Mouse (Mus musculus): ENCODE results near the gene Tldc1.

Tldc1 gene

DNA sequence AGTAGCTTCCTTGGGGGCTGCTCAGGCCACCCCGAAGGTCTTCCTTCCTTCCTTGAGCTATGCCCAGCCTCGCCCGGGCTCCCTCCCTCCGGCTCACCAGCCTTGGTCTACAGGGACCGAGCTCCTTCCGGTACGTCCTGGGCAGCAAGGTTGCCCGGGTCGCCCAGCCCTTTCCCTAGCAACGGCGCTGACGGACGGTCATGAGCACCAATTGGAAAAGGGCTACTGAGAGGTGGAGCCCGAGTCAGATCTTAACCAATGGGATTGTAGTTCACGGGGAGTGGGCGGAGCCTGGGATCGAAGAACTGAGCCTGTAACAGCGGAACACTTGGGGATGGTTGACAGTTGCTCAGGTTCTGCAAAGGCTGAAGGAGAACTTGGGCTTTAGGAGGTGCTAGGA, at the start of gene Tldc1:
Gene Tldc1, minus strand, starts transcription at position 154 of the 400 bp plus-strand sequence.
- DNase-seq, result peak; percentile 100

DNA sequence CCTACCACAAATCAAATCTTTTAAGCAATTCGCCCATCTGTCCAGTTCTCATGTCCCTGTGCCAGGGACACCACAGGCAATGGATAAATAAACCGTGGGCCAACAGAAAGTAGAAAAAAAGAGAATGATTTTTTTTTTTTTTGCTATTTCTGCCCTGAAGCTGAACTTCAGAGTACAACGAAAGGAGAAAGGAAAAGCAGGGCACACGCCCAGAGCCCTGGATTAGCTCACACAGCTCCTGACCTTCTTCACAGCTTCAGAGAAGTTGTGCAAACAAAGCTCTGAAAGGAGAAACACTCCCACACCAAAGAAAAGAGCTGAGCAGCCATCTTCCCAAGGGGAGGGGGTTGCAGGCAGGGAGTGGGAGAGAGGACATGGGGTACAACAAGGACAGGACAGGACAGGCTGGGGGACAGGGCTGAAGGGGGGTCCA, 49.5 kb upstream of the Tldc1 start:
- DNase-seq, result no peak

DNA sequence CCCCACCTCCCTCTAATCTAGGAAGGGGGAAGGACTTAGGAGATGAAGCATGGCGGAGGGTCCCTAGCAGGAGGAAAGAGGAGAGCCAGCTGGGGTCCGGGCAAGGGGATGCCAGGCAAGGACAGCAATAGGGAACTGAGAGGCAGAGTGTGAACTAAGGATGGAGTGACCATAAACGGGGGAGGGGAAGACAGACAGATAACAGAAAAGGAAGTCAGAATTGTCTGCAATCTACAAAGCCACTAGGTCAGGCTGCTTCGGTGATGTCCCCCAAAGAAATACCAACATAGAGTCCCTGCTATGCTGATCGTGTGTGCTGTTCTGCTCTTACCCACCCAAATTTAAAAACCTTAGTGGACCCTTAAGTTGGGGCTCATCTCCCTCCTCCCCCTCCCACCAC, 48.8 kb upstream of the Tldc1 start:
- DNase-seq, result no peak

DNA sequence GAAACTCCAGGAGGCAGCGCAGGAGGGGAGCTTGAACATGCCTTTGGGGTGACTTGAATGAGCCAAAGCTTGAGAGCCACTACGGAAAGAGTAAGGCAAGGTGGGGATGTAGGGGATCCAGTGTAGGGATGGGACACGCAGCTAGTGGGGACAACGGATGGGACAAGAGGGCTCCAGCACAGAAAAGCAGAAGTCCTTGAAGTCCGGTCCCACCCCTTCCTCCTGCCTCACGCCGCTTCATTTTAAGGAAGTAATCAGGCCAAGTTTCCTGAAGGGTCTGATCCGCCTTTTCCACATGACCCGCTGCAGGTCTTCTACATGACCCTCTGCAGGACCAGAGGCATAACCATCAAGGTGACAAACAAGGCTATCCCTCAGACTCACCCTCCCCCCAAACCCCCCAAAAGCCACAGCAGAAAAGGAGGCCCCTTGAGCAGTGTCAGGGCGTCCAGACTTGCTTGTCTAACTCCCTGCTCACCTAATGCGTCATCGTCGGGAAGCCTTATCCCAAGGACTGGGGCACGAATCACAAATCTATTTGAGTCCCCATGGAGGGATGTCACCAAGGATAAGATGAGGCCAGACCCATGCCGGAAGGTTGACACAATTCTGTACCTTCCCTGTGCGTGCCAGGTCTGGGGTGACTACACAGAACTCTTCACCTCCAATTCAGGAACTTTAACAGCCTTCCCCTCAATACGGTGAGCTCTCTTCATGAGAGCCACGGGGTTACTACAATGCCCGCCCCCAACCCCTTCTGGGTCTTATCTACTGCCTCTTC, 47.9 kb upstream of the Tldc1 start:
- DNase-seq, result no peak

DNA sequence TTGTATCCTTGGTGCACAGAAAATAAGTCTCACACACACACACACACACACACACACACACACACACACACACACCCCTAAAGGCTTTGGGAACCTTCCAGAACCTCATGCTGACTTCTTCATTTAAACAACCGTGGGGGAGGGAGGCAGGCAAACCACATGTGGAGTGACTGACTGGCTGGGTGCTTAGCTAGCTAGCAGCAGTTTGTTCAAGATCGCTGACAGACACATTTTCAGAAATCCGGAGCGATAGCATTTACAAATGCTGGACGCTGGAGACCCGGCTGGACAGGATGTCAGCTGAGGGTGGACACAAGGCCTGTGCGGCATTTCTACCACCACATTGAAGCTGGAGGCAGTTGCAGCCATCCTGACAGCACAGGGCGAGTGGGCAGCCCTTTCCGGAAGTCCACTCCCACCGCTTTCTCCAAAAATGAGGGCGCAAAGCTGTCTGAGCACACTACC, 46.6 kb upstream of the Tldc1 start:
- peak; percentile 65 to 81 for DNase-seq

DNA sequence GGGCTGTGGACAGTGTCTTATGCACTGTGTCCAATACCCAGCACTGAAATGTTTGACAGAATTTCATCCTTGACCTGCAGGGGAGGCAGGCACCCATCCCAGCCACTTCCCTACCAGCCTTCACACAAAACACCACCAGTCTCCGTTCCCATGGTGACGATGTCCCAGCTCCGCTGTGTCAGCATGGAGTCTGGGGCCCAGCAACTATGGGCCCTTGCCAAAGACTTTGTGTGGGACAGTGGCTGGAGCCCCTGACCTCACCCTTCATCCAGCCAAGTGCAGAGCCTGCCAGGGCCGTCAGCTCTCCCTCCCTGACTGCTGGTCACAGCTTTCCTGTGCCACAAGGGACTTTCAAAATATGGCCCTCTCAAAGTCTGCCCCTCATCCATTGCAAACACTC, 45.9 kb upstream of the Tldc1 start:
- DNase-seq, result peak; percentile 54 to 84

DNA sequence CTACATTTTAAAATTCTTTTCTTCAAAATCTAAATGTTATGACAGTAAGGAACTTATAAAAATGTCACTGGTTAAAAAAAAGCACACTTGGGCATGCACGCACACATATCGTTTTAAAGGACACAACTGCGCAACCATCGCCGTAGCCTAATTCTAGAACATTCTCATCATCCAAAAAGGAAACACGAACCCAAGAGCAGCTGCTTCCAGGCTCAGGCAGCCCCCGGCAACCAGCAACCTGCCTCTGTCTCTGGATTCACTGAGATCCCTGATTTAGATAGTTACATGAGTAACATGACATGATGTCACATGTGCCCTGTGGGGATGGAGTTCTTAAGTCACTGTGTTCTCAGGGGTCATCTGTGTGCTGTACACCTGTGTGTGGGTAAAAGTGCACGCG, 45.1 kb upstream of the Tldc1 start:
- DNase-seq, result no peak

DNA sequence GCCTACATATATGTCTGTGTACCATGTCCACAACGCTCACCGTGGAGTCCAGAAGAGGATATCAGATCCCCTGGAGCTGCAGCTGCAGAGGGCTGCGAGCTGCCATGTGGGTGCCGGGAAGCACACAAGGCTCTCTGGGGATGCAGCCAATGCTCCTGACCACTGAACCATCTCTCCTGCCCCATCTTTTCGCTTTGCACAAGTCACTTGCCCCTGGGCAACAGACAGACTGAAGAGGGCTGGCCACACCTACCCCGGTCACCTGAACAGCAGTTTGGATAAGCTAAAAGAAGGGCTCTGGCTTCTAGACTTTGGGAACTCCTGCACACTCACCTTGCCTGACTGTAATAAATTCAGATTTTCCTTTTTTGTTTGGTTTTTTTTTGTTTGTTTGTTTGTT, 43.5 kb upstream of the Tldc1 start:
- DNase-seq, result peak; percentile 49 to 76

DNA sequence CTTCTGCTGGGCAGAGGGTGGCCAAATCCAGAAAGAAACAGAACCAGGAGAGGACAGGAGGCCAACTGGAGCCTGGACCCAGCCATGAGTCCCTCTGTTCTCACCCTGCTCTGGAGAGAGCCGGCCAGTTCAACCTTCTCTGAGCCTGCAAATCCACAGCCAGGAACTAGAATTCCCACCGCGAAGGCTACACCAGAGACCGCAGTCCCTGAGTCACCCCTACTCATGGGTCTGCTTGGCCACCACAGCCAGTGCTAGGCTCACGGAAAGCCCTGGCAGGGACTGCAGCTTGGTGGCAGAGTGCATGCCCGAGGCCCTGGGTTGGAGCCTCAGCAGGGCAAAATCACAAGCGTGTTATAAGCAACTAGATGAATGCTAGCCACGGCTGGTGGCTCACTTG, 41.8 kb upstream of the Tldc1 start:
- no peak for DNase-seq

DNA sequence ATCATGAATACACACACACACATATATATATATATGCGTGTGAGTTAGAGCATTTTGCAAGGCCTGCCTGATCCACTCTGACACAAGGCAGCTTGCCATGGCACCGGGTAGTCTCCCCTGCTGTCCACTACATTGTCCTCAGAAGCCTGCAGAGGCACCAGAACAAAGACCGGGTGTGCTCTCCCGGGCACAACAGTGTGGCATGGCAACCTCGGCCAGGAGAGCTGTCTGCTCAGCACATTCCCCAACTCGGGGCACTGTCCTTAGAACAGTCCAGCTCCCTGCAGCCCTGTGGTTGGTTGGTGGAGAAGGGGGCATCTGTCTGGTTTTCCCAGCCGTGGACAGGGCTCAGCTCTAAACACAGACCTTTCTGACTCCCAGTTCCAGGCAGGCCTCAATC, 41.1 kb upstream of the Tldc1 start:
- peak; percentile 71 to 91 for DNase-seq

DNA sequence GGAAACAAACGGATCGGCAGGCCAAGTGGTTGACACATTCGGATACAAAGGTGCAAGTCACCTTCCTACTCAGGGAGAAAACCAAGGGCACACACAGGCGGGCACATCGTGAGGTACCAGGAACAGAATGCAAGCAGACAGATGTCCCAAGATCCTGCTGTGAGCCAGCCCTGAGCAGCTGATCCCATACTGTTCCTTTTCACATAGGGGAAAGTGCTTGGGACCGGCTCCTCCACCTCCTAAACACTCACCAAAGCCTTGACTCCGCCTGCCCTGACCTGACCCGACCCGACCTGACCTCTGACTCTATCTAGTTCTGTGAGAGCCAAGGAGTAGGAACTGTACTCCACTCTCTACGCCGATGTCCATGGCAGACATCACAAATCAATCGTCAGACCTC, 39.2 kb upstream of the Tldc1 start:
- no peak for DNase-seq

DNA sequence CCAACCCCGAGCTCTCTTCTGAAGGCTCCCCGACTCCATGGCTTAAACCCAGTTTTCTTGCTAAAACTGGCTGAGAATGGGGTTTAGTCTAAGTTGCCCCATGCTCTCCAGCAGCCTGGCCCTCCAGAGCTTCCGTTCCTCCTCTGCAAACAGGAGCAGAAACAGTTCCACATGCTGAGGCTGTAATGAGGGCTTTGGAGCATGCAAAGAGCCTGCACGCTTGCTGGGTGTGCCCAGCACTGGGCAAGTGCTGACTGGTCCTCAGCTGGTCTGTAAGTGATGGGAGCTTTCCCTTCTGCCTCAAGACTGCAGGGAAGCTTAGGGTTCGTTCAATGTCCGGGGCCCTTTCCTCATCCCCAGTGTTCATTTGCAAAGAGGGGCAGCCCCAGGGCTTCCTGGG, 38.0 kb upstream of the Tldc1 start:
- no peak for DNase-seq

DNA sequence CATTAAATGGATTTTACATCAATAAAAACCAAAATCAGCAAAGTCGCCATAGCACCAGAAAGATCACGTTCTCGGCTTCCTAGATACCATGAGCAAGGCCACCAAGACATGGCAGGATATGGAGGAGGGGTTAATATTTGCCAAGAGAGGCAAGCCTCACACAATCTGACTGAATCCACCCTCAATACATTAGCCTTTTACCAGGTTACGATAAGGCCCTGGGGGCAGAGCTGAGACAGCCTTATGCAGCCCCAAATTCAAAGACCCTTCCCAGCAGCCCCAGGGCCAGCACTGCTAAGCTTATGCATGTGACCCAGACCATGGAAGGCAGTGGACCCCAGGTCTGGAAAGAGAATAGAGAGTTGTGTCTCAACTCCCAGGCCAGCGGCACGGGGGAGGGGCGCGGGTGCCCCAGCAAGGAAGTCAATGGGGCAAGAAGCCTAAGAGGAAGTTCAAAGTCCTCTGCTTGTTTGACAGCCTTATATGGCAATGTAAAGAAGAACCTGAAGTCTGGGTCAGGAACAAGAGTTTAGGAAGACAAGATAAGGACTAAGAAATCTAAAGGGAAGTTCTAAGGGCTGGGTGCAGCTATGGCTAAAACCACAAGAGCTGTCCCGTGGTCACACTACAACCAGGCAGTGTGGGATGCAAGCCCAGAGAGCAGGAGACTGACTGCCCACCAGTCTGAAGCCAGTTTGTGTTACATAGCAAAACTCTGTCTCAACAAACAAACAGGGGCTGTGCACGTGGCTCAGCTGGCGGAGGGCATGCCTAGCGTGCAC, 34.6 kb upstream of the Tldc1 start:
- peak; percentile 50 to 76 for DNase-seq

DNA sequence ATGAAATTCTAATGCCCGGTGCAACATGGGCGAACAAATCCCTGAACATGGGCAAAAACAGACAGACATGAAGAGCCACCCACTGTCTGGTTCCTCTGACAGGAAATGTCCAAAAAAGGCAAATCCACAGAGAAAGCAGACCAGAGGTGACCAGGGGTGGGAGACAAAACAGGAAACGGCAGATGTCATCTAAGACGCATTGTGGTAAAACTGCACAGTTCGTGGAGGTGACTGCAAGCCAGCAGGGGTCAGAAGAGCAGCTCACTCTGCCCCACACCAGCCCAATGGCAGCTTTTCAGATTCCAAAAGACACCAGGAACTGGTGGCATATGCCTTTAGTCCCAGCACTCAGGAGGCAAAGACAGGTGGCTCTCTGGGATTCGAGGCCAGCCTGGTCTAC, 33.7 kb upstream of the Tldc1 start:
- no peak for DNase-seq

DNA sequence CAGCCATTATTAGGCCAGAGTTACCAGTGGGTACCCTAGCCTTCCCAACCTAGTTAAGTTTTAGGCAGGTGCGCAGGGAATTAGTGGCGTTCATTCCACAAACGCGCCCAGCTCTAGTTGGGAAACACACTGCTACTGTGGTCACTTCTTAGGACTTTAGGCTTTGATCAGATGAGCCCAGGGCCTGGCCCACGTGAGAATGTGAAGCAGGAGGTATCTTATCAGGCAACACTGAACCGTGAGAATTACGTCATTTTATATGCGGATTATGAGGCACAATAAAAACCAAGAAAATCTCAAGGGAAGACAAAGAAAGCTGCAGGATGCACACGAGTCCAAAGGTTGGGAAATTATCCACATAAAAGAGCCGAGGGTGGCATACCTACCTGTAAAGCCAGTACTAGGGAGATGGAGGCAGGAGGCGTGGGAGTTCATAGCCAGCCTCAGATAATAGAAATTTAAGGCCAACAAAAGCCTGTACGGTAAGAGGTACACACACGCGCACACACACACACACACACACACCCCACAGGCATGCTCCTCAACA, 32.8 kb upstream of the Tldc1 start:
- no peak for DNase-seq

DNA sequence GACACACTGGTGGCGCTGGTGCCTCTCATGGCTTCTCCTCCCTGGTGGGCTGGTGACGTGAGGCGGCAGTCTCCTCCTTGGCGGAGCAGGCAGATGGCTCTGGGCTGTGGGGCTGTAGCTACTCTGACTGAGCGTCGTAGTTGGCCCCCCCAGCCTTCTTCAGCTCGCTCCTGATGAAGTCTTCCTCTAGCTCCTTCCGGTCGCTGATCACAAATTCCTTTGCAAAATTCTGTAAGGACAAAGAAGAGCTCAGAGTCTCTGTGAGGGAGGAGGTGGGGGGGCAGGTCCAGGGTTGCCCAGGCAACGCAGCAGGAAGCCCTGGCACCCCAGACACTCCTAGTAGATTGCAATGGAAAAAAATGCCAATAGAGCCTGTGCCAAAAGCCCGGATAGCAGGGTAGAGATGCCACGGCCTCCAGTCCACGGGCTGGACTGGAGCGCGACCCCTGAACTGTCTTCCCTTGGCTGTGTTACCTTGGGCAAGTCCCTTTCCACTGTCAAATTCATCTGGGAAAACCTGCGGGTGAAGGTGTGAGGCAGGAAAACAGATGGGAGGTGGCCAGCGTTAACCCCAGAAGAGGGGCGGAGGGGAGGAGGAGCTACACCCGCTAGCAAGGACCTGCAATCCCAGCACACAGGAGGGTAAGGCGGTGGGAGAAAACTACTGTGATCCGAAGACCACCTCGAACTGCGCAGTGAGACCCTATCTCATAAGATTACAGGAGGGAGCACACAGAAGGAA, 32.1 kb upstream of the Tldc1 start:
- DNase-seq, result no peak

DNA sequence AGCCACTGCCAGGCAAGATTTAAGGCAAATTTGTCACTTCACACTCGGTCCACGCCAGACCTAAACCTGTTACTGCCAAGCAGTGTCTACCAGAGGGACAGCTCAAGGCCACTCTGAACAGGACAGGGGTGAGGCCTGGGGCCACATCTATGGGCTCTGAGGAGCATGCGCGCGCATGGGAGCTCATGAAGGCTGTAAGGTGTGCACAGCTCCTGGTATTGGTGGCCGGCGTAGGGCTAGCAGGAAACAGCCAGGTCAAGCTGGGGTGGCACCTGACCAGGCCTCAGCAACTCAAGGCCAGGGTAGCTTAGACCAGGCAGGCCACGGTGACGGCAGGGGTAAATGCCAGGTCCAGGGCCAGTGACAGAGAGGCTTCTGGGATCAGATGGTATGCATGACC, 31.4 kb upstream of the Tldc1 start:
- no peak for DNase-seq

DNA sequence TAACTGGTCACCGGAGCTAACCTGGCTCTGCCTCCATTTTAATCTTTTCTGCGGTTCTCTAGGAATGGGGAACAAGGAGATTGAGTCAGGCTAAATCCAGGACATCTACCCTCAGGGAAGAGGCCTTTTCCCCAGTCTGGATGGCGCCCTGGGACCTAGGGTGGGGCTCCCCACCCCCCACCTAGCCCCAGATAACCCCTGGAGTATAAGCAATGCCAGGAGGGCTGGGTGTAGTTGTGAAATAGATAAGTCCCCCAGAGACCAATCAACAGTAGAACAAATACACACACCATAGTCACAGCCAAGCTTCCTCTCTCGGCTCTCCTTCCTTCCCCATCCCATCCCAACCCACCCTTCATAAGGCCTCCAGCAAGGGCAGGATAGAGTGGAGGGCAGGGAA, 29.5 kb upstream of the Tldc1 start:
- no peak for DNase-seq

DNA sequence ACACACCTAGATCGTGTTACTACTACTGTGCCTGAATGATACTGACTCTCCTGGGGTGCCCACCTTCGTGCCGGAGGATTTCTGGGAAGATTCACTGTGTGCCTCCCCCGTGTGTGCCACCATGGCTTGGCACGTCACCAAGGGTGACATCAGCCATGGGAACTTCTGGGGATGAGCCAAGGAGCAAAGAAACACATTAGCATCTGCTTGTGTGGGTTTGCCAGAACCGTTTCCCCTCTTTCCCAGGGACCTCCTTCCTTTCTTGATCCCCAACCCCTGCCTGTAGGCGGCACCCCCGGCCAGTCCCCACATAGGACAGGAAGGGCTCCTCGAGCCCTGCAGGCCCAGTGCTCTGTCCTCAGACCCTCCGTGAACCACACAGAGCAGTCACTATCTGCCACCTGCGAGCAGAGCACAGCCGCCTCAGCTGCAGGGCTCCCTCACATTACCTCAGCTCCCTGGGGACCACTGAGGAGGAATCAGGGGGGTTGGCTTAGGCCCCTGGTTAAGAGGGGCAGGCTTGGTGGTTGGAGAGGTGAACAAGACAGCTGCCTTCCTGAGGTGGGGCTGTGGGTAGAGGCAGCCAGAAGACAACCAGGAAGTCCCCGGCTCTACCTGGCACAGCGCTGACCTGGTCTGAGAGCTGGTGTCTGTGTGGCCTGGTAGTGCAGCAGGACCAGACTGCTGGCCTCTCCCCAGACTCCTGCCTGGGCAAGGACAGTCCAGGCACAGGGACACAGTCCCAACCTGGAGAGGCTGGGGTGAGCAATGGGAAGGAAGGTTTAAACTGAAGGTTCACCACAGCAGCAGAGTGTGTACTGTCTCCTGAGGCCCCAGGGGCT, 28.4 kb upstream of the Tldc1 start:
- DNase-seq, result peak in 1 of 2 experiments; percentile 52

DNA sequence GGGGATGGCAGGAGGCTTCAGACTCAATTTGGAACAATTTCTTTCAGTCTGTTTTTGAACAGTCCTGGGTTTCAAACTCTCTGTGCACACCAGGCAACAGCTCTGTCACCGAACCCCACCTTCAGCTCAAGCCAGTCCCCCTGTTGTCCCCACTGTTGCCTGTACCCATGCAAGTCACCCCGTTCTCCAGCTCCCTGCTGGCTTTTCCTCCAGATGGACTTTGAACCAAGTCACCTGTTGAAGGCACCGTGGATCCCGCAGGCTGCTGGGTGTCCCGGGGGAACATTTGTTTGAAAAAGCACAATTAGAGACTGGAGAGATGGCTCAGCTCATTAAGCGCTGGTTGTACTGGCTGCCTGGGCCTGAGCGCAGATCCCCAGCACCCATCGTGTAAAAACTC, 27.1 kb upstream of the Tldc1 start:
- DNase-seq, result peak in 1 of 2 experiments; percentile 52

DNA sequence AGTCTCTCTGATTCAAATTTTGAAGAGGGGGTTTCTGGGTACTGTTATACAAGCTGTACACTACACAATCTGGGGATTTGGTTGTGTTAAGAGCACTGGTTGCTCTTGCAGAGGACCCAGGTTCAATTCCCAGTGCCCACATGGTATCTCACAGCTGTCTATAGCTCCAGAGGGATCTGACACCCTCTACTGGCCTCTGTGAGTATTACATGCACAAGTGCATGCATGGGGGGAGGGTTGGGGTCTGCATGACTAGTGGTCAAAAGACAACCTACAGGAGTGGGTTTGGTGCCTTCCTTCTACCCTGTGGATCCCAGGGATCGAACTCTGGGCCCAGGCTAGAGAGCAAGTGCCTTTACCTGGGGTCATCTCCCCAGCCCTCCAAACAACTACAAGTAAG, 24.4 kb upstream of the Tldc1 start:
- DNase-seq, result peak in 1 of 2 experiments; percentile 30

DNA sequence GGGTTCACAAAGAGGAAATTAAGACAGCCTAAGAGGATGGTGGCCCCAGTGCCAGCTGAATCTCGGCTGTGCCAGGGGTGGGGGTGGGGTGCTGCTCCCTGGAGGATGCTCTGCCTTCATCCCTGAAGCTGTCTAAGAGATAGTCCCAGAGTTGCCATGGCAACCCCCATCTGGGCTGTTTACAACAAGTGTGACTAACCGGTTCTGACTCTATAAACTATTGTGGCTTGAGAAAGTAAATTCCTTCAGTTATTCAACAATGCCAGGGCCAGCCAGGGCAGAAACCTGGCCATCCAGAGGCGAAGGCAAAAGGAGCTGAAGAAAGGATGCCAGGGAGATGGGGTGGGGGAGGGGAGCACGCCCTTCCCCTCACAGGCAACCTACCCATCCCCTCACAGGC, 23.0 kb upstream of the Tldc1 start:
- no peak for DNase-seq

All from kidney, postnatal 25 days (tissue).